Mouse (Mus musculus) forebrain, postnatal 0 days (tissue): ENCODE data around the gene Engase. TPM values are rescaled to one million over a fixed set of nuclear protein-coding genes. Genes with fewer than 3 reads are reported as not detected.

Source experiments
- ATAC-seq: fragments of 200-750 bp; cut with Nextera tagmentation; 2 replicates; pipeline ENCODE4 v1.8.0; 2017; ENCODE audit warnings: mild to moderate bottlenecking, moderate library complexity
- DNase-seq: peaks from one replicate; pipeline ENCODE4 v3.0.0-alpha.2; 2015
- H3K27ac ChIP-seq: fragments of 300-500 bp; sonication (generic); 2 replicates; pipeline ENCODE4 v1.5.1; 2014; ENCODE audit warnings: low read depth, mild to moderate bottlenecking, antibody characterized with exemption, low read length, moderate library complexity, mixed read lengths
- H3K27me3 ChIP-seq: fragments of 300-500 bp; sonication (generic); 2 replicates; pipeline ENCODE4 v1.6.1; 2014; ENCODE audit warnings: mild to moderate bottlenecking, low read length, mixed read lengths; ENCODE audit not compliant: insufficient read depth
- H3K36me3 ChIP-seq: fragments of 300-500 bp; sonication (generic); 2 replicates; pipeline ENCODE4 v1.6.1; 2014; ENCODE audit warnings: mild to moderate bottlenecking, moderate library complexity; ENCODE audit not compliant: insufficient read depth
- H3K4me1 ChIP-seq: fragments of 300-500 bp; sonication (generic); 2 replicates; pipeline ENCODE4 v1.6.1; 2014; ENCODE audit warnings: antibody characterized with exemption; ENCODE audit not compliant: insufficient read depth
- H3K4me2 ChIP-seq: fragments of 300-500 bp; sonication (generic); 2 replicates; pipeline ENCODE4 v1.6.1; 2014; ENCODE audit warnings: low read depth, mild to moderate bottlenecking, moderate library complexity
- H3K4me3 ChIP-seq: fragments of 300-500 bp; sonication (generic); 2 replicates; pipeline ENCODE4 v1.5.1; 2014; ENCODE audit warnings: low read depth, low read length, mixed read lengths
- H3K9ac ChIP-seq: fragments of 300-500 bp; sonication (generic); 2 replicates; pipeline ENCODE4 v1.6.1; 2014; ENCODE audit warnings: mild to moderate bottlenecking
- H3K9me3 ChIP-seq: fragments of 300-500 bp; sonication (generic); 2 replicates; pipeline ENCODE4 v1.6.1; 2016; ENCODE audit warnings: low read length
- CTCF ChIP-seq: sonication (generic); IDR thresholded peaks from 2 replicates; pipeline ENCODE4 v1.5.1; 2016; ENCODE audit warnings: antibody characterized with exemption, control low read depth, low read depth
- WGBS: fragments of 180-500 bp; shearing (Covaris S2); extraction: QIAGEN DNeasy Blood & Tissue Kit; methylation state at CpG from one replicate; pipeline ENCODE4 v1.1.7; 2014; 5-methylcytosine and 5-hydroxymethylcytosine counted together
- polyA plus RNA-seq: library from polyadenylated mRNA; unstranded; fragments of >200 nt; fragmentation: Nextera tagmentation; extraction: Ambion mirVana; gene quantifications from 2 replicates; pipeline ENCODE4 v1.2.1, GENCODE M21; 2015
- total RNA-seq: library from RNA; depleted of rRNA; stranded (reverse); fragments of >200 nt; gene quantifications from 2 replicates; pipeline ENCODE4 v1.2.3, GENCODE M21; 2014

Gene Engase
- total and polyA plus RNA-seq, 2 experiments from 2014 or later, result 5.7 to 8.1 TPM

DNA sequence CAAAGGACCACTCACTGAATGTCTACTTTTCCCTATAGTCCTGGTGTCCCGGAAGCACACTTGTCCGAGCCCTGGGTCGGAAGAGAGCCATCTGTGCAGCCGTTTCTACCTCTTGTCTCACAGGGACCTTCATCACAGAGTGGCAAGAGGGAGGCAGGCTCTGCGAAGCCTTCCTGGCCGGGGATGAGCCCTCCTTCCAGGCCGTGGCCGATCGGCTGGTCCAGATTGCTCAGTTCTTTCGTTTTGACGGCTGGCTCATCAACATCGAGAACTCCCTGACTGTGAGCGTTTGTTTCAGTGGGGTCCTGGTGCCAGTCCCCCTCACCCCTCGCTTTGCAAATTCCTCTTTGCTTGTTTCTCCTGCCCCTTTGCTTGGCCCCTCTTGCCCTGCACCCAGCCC is 5.1 kb downstream of the Engase start:
- H3K36me3 ChIP-seq, result 0 out of 2 replicates have a peak, but pooled peaks cover 3% of the 10 kb centered on the region
- no peaks in the 10 kb centered on the region for H3K9me3 ChIP-seq
- 90% methylated on average over 14 of the region's 14 CpGs for WGBS
- no peak for DNase-seq
- H3K27ac ChIP-seq, result no peak overlapping the region
- ATAC-seq, result no peak
- no peak overlapping the region for H3K9ac ChIP-seq
- no peaks in the 10 kb centered on the region for H3K27me3 ChIP-seq
- TF ChIP-seq CTCF, result no peak
- H3K4me3 ChIP-seq, result no peak overlapping the region
- H3K4me2 ChIP-seq, result no peak overlapping the region
- peaks cover 5% of the 10 kb centered on the region; the same call in 1 of the 2 replicates for H3K4me1 ChIP-seq

DNA sequence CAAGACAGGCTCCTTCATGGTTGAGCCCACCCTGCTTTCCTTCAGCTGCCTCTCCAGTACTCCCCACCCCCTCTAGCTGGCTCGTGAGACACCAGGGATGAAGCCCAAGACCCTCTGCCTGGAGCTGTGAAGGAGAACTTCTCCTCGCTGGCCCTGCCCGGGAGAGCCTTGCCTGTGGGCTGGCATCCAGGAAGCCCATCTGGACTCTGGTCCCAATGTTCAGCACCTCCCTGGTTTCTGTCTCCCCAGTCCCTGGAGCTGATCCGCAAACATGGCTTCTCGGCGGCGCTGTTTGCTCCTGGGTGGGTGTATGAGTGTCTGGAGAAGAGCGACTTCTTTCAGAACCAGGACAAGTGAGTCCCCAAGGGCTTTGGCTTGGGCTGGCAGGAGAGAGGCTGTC is 7.5 kb downstream of the Engase start:
- TF ChIP-seq CTCF, result no peak
- DNase-seq (no peak), ATAC-seq (no peak)
- H3K9me3 ChIP-seq, result no peaks in the 10 kb centered on the region
- no peaks in the 10 kb centered on the region for H3K27me3 ChIP-seq
- 0 out of 2 replicates have a peak, but pooled peaks cover 7% of the 10 kb centered on the region for H3K36me3 ChIP-seq
- H3K9ac ChIP-seq, result no peak overlapping the region
- no peak overlapping the region for H3K4me2 ChIP-seq
- H3K4me3 ChIP-seq, result no peak overlapping the region
- no peaks in the 10 kb centered on the region for H3K4me1 ChIP-seq
- no peak overlapping the region for H3K27ac ChIP-seq
- 68% methylated on average over 8 of the region's 8 CpGs for WGBS

DNA sequence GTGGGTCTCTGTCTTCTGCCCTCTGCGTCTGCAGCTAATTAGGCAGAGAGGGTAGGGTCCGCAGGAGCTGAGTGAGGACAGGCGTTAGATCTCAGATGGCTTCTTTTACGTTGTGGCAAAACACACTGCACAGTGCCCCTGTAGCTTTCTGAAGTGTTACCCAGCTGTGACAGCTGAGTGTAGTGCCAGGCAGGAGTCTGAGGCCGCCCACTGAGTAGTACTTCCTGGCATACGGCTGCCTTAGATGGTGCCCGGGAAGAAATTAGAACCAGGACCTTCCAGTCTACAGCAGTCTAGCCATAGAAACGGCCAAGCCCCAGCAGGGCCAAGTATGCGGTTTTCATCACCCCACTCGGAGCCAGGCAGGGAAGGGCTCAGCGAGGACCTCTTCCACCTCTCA is 8.7 kb downstream of the Engase start:
- H3K9ac ChIP-seq, result no peak overlapping the region
- no peaks in the 10 kb centered on the region for H3K27me3 ChIP-seq
- no peak overlapping the region for H3K4me3 ChIP-seq
- 74% methylated on average over 11 of the region's 11 CpGs for WGBS
- peaks cover 7% of the 10 kb centered on the region; the same call in 1 of the 2 replicates for H3K36me3 ChIP-seq
- no peaks in the 10 kb centered on the region for H3K4me1 ChIP-seq
- no peak for TF ChIP-seq CTCF
- ATAC-seq, result no peak
- H3K9me3 ChIP-seq, result no peaks in the 10 kb centered on the region
- no peak overlapping the region for H3K27ac ChIP-seq
- H3K4me2 ChIP-seq, result no peak overlapping the region
- DNase-seq, result no peak

DNA sequence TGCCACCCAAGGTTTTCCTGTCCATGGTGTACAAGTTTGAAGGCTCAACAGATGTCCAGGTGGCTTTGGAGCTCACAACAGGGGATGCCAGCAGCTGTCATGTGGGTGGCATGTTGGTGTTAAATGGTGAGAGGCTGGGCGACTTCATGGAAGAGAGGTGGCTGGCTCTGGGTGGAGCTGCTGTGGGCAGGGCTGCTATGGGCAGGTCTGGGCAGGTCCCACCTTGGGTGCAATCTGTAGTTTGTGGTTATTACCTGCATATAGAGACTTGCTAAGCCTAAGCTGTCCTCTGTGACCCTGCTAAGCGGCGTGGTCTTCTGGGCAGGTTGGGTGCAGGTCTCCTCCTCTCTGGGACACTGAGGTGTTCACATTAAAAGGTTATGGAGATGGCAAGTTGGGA is 9.2 kb downstream of the Engase start:
- Histone ChIP-seq H3K4me2 (no peak overlapping the region), H3K27ac (no peak overlapping the region), H3K4me3 (no peak overlapping the region), H3K9me3 (no peaks in the 10 kb centered on the region), H3K27me3 (no peaks in the 10 kb centered on the region), H3K36me3 (peaks cover 7% of the 10 kb centered on the region; the same call in 1 of the 2 replicates), H3K4me1 (no peaks in the 10 kb centered on the region), H3K9ac (no peak overlapping the region)
- no peak for ATAC-seq
- TF ChIP-seq CTCF, result no peak
- 88% methylated on average over 3 of the region's 3 CpGs for WGBS
- DNase-seq, result no peak

DNA sequence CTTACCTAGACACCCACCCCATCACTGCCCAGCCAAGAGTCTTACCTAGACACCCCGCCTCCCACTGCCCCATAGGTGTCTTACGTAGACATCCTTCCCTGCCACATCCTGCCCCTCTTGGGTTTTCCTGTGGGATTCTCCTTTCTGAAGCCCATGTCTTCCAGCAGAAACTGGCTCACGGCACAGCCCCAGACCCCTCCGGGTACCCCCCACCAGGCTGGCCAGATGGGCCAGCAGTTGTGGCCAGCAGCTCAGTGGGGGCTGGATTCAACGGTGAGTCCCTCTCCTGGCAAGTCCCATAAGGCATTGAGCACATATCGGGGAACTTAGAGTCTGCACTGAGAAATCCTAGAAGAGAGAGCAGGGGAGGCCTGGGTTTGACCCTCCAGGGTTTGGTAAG is 9.7 kb downstream of the Engase start:
- H3K9me3 ChIP-seq, result no peaks in the 10 kb centered on the region
- no peak overlapping the region for H3K4me3 ChIP-seq
- no peak for DNase-seq
- H3K4me1 ChIP-seq, result no peaks in the 10 kb centered on the region
- H3K27me3 ChIP-seq, result no peaks in the 10 kb centered on the region
- no peak overlapping the region for H3K4me2 ChIP-seq
- WGBS, result 86% methylated on average over 6 of the region's 6 CpGs
- H3K36me3 ChIP-seq, result peaks cover 7% of the 10 kb centered on the region; the same call in 1 of the 2 replicates
- H3K9ac ChIP-seq, result no peak overlapping the region
- H3K27ac ChIP-seq, result no peak overlapping the region
- TF ChIP-seq CTCF, result no peak
- no peak for ATAC-seq

DNA sequence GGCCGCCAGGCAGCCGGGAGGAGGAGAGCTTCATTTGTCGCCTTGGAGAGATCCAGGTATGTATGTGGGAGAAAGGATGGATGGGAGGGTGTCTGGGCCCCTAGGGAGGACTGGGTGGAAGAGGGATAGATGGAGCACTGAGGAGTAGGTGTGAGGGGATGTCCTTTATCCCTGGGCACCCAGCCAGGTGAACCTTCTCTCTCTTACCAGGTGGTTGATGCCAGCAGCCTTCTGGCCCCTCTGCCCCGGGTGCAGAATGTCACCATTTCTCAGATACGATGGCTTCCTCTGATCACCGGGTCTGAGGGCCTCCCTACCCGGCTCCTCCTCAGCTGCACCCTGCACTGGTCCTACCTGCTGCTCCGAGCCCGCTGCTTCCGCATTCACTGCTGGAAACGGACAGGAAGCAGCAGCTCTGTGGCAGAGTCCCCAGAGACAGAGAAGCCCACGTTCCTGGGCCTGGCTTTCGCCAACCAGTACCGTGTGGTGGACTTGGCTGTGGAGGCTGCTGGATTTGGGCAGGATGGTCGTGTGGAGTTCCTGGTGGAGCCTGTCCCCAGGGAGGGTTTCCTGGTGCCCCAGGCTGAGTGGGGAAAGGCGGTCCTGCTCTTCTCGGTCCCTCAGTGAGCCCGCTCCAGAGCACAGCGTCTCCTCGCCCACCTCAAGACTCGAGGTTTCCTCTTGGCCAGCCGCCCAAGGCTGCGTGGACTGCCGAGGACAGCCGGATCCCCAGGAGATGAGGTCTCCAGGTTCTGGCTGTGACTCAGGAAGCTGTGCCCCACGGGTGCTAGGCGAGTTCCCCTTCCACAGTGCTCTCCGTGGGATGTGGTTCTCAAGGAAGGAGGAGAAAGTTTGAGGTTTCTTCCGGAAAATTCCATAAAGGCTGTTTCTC is 10.5 kb downstream of the Engase start:
- DNase-seq (no peak), ATAC-seq (no peak)
- Histone ChIP-seq H3K27ac (no peak overlapping the region), H3K4me1 (no peaks in the 10 kb centered on the region), H3K36me3 (peaks cover 7% of the 10 kb centered on the region; the same call in 1 of the 2 replicates), H3K27me3 (no peaks in the 10 kb centered on the region), H3K4me3 (no peak overlapping the region), H3K4me2 (no peak overlapping the region), H3K9me3 (no peaks in the 10 kb centered on the region), H3K9ac (no peak overlapping the region)
- no peak for TF ChIP-seq CTCF
- WGBS, result 82% methylated on average over 29 of the region's 29 CpGs

DNA sequence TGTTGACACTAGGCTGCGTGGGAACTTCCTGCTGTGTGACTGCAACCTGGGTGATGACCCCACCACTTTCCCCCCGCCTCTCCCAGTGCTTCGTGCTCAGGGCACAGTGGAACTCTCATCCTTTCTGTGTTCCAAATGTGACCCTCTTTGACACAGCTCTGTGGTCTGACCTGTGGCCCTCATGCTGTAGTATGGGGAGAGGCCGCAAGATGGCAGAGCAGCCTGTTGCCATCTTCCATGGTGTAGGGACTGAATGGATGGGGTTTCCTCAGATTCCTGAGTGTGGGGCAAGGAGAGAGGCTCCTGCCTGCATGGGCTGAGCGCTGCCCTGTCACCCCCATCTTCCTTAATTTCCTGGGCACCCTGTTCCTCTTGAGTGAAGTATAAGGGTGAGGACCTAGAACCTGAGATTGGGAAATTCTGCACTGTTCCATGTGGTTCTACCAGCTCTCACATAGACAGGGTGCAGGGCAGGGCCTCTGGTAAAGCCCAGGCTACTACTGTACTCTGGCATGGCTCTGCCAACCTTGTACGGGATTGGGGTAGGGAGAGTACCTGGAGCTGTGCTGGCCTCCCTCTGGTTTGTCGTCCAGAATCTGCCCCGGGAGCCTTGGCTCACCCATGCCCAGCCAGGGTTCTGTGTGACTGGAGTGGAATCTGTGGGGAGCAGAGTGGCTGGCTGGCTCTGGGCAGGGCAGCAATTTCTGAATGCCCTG is 11.7 kb downstream of the Engase start:
- DNase-seq (no peak), ATAC-seq (peak; percentile 34; the same call in 1 of the 2 replicates)
- H3K36me3 ChIP-seq, result peaks cover 7% of the 10 kb centered on the region; the same call in 1 of the 2 replicates
- no peak overlapping the region for H3K4me3 ChIP-seq
- H3K9ac ChIP-seq, result no peak overlapping the region
- no peak overlapping the region for H3K4me2 ChIP-seq
- no peaks in the 10 kb centered on the region for H3K27me3 ChIP-seq
- TF ChIP-seq CTCF, result peak; percentile 64
- 67% methylated on average over 8 of the region's 8 CpGs for WGBS
- no peaks in the 10 kb centered on the region for H3K4me1 ChIP-seq
- no peaks in the 10 kb centered on the region for H3K9me3 ChIP-seq
- H3K27ac ChIP-seq, result no peak overlapping the region
